Mouse (Mus musculus): ENCODE measurements around the gene Alkbh8. TPM values are rescaled to one million over a fixed set of nuclear protein-coding genes. Genes with fewer than 3 reads are reported as not detected.
"Not testable (repeated sequence)": the region's sequence is repeated elsewhere in the genome, so short reads cannot be mapped to it uniquely, and the experiment has no call there.

Alkbh8 gene
- polyA plus RNA-seq, 1 experiment from 2014 or later: 19.4 TPM

- ATAC-seq (replicated peaks; ENCODE audit: insufficient number of reproducible peaks, low FRiP score, low TSS enrichment): no peak
- no peak overlapping the region for H3K4me2 ChIP-seq
- peaks cover 24% of the 10 kb centered on the region for H3K36me3 ChIP-seq (ENCODE audit: control insufficient read depth, insufficient read depth, low read length)
Observed at GRCm38 (mm10) chr9:3345136-3345535, 10.2 kb downstream of the Alkbh8 start.

DNA sequence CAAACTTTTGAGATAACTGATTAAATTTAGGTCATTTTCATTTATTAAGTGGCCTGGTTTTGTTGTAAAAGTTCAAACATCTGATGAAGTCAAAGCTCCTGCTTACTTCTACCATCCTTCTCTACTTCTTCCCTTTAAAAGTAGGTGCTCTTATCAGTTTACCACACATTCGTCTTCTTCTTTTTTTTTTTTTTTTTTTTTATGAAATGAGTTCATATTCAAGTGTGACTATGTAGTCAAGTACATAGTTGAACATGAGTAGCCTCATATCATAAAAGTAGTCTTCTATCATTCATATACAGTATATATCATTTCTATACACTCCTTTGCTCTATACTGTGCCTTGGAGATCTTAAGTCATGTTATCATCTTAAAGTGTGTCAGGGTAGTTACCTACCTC lies 11.0 kb downstream of the Alkbh8 start:
- no peak overlapping the region for H3K4me2 ChIP-seq
- peaks cover 25% of the 10 kb centered on the region for H3K36me3 ChIP-seq (ENCODE audit: control insufficient read depth, insufficient read depth, low read length)
- H3K27ac ChIP-seq (ENCODE audit: low read depth, low read length): no peak overlapping the region
- H3K27me3 ChIP-seq (ENCODE audit: control insufficient read depth, insufficient read depth, low read length): no peaks in the 10 kb centered on the region
- H3K9ac ChIP-seq (ENCODE audit: low read depth, low read length): no peak overlapping the region
- no peaks in the 10 kb centered on the region for H3K9me3 ChIP-seq (replicated peaks; ENCODE audit: control insufficient read depth, low read length)
- no peaks in the 10 kb centered on the region for H3K4me1 ChIP-seq (ENCODE audit: control insufficient read depth, insufficient read depth, low read length)
- H3K4me3 ChIP-seq (ENCODE audit: low read depth, low read length): no peak overlapping the region
- 54% methylated on average over 1 of the region's 1 CpGs for WGBS (ENCODE audit: insufficient replicate concordance)
- no peak for ATAC-seq (replicated peaks; ENCODE audit: insufficient number of reproducible peaks, low FRiP score, low TSS enrichment)

More at GRCm38 (mm10) chr9:3345136-3345535, 10.2 kb downstream of the Alkbh8 start:
- H3K9ac ChIP-seq (ENCODE audit: low read depth, low read length): no peak overlapping the region
- H3K9me3 ChIP-seq (replicated peaks; ENCODE audit: control insufficient read depth, low read length): no peaks in the 10 kb centered on the region
- H3K27ac ChIP-seq (ENCODE audit: low read depth, low read length): no peak overlapping the region
- H3K4me1 ChIP-seq (ENCODE audit: control insufficient read depth, insufficient read depth, low read length): no peaks in the 10 kb centered on the region
- no peaks in the 10 kb centered on the region for H3K27me3 ChIP-seq (ENCODE audit: control insufficient read depth, insufficient read depth, low read length)
- H3K4me3 ChIP-seq (ENCODE audit: low read depth, low read length): no peak overlapping the region

- WGBS (ENCODE audit: insufficient replicate concordance): 76% methylated on average over 1 of the region's 1 CpGs
Observed at GRCm38 (mm10) chr9:3350056-3350455, 15.1 kb downstream of the Alkbh8 start.

GRCm38 (mm10) chr9:3376323-3376722 lies 41.4 kb downstream of the Alkbh8 start:
- not testable (repeated sequence) for H3K9me3 ChIP-seq (replicated peaks; ENCODE audit: control insufficient read depth, low read length); ATAC-seq (replicated peaks; ENCODE audit: insufficient number of reproducible peaks, low FRiP score, low TSS enrichment); H3K4me2 ChIP-seq; H3K4me3 ChIP-seq (ENCODE audit: low read depth, low read length); H3K36me3 ChIP-seq (ENCODE audit: control insufficient read depth, insufficient read depth, low read length); H3K9ac ChIP-seq (ENCODE audit: low read depth, low read length); H3K27ac ChIP-seq (ENCODE audit: low read depth, low read length); H3K27me3 ChIP-seq (ENCODE audit: control insufficient read depth, insufficient read depth, low read length); H3K4me1 ChIP-seq (ENCODE audit: control insufficient read depth, insufficient read depth, low read length)
- 66% methylated on average over 1 of the region's 1 CpGs for WGBS (ENCODE audit: insufficient replicate concordance)

More at GRCm38 (mm10) chr9:3350056-3350455, 15.1 kb downstream of the Alkbh8 start:
- H3K9ac ChIP-seq (ENCODE audit: low read depth, low read length): no peak overlapping the region
- no peaks in the 10 kb centered on the region for H3K4me1 ChIP-seq (ENCODE audit: control insufficient read depth, insufficient read depth, low read length)
- no peak overlapping the region for H3K27ac ChIP-seq (ENCODE audit: low read depth, low read length)
- no peak overlapping the region for H3K4me3 ChIP-seq (ENCODE audit: low read depth, low read length)
- no peaks in the 10 kb centered on the region for H3K27me3 ChIP-seq (ENCODE audit: control insufficient read depth, insufficient read depth, low read length)
- H3K4me2 ChIP-seq: no peak overlapping the region
- no peak for ATAC-seq (replicated peaks; ENCODE audit: insufficient number of reproducible peaks, low FRiP score, low TSS enrichment)
- peaks cover 22% of the 10 kb centered on the region for H3K36me3 ChIP-seq (ENCODE audit: control insufficient read depth, insufficient read depth, low read length)
- no peaks in the 10 kb centered on the region for H3K9me3 ChIP-seq (replicated peaks; ENCODE audit: control insufficient read depth, low read length)

DNA sequence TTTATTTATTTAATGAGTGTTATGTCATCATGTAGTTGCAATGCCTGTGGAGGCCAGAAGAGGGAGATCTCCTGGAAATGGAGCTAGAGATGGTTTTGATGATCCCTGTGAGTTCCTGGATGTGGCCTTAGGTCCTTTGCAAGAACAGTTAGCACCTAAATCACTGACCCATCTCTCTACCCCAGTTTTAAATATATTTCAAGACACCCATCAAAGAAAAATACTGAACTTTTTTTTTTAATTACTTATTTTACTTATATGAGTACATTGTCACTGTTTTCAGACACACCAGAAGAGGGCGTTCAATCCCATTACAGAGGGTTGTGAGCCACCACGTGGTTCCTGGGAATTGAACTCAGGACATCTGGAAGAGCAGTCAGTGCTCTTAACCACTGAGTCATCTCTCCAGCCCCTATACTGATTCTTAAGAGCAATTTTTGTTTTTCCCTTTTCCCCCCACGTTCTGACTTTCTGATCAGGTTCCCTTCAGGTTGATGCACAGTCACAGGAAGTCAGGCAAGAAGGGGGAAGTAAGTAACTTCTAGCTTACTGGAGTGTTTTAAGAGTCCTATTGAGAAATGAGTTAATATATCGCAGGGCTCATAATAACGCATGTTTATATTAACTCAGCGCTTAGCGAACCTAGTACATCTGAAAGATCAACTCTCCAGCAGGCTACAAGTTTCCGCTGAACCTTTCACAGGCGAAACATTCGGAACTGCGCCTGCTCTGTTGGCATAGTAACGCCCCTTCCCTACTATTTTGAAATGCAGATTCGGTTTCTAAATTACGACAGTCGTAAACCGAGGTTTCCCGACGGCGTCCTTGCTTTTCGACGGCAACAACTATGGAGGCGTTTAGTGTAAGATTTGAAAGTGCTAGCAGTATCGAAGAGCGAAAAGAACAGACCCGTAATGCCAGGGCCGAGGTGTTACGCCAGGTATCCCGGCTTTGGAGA lies 68.6 kb downstream of the Alkbh8 start, which contains the start of gene Cwf19l2:
TSS of gene Cwf19l2 (plus strand) at position 342 of the 958 bp plus-strand sequence.
- peak within 1 kb of the TSS; percentile 60 for H3K4me3 ChIP-seq (ENCODE audit: low read depth, low read length)
- H3K4me1 ChIP-seq (ENCODE audit: control insufficient read depth, insufficient read depth, low read length): no peaks in the 10 kb centered on the region
- H3K27ac ChIP-seq (ENCODE audit: low read depth, low read length): peak within 1 kb of the TSS; percentile 47; the same call in 1 of the 2 replicates
- H3K9me3 ChIP-seq (replicated peaks; ENCODE audit: control insufficient read depth, low read length): no peaks in the 10 kb centered on the region
- ATAC-seq (replicated peaks; ENCODE audit: insufficient number of reproducible peaks, low FRiP score, low TSS enrichment): peak; percentile 90
- no peaks in the 10 kb centered on the region for H3K36me3 ChIP-seq (ENCODE audit: control insufficient read depth, insufficient read depth, low read length)
- no peaks in the 10 kb centered on the region for H3K27me3 ChIP-seq (ENCODE audit: control insufficient read depth, insufficient read depth, low read length)
- peak within 1 kb of the TSS; percentile 77 for H3K9ac ChIP-seq (ENCODE audit: low read depth, low read length)
- under 1% methylated on average over 28 of the region's 28 CpGs for WGBS (ENCODE audit: insufficient replicate concordance)
- peak within 1 kb of the TSS; percentile 66 for H3K4me2 ChIP-seq

DNA sequence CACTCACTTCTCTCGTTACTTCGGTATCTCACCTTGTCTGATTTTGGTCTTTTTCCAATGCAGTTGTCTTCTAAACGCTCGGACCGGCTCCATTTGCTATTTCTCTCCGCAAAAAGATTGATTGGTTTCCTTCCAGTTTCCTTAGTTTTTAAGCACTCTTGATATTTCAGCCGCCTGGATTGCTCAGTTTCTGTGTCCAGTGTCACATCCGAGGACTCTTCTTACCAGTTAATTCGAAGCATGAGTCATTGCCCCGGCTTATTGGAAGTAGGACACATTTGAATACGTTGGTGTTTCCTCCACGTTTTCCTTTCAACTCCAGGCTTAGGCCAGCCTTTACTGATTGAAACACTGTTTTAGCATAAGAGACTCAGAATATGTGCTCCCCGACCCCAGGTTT lies 69.4 kb downstream of the Alkbh8 start:
- Histone ChIP-seq H3K9ac (ENCODE audit: low read depth, low read length) (peak overlapping the region; percentile 77), H3K27me3 (ENCODE audit: control insufficient read depth, insufficient read depth, low read length) (no peaks in the 10 kb centered on the region), H3K4me3 (ENCODE audit: low read depth, low read length) (peak overlapping the region; percentile 60), H3K4me2 (peak overlapping the region; percentile 66), H3K9me3 (replicated peaks; ENCODE audit: control insufficient read depth, low read length) (no peaks in the 10 kb centered on the region), H3K36me3 (ENCODE audit: control insufficient read depth, insufficient read depth, low read length) (no peaks in the 10 kb centered on the region), H3K27ac (ENCODE audit: low read depth, low read length) (peak overlapping the region; percentile 47; the same call in 1 of the 2 replicates), H3K4me1 (ENCODE audit: control insufficient read depth, insufficient read depth, low read length) (no peaks in the 10 kb centered on the region)
- WGBS (ENCODE audit: insufficient replicate concordance): under 1% methylated on average over 13 of the region's 13 CpGs
- no peak for ATAC-seq (replicated peaks; ENCODE audit: insufficient number of reproducible peaks, low FRiP score, low TSS enrichment)

- not testable (repeated sequence) for H3K36me3 ChIP-seq (ENCODE audit: control insufficient read depth, insufficient read depth, low read length); H3K4me3 ChIP-seq (ENCODE audit: low read depth, low read length); H3K4me2 ChIP-seq; H3K27me3 ChIP-seq (ENCODE audit: control insufficient read depth, insufficient read depth, low read length); ATAC-seq (replicated peaks; ENCODE audit: insufficient number of reproducible peaks, low FRiP score, low TSS enrichment); H3K4me1 ChIP-seq (ENCODE audit: control insufficient read depth, insufficient read depth, low read length); H3K27ac ChIP-seq (ENCODE audit: low read depth, low read length); H3K9me3 ChIP-seq (replicated peaks; ENCODE audit: control insufficient read depth, low read length); H3K9ac ChIP-seq (ENCODE audit: low read depth, low read length)
- 87% methylated on average over 6 of the region's 6 CpGs for WGBS (ENCODE audit: insufficient replicate concordance)
Observed at GRCm38 (mm10) chr9:3439555-3440300, 104.8 kb downstream of the Alkbh8 start.
